Mouse (Mus musculus) kidney, adult 11 months (tissue): ENCODE data around the gene Pdzk1ip1.

Source experiments
- DNase-seq: peaks from one replicate; pipeline ENCODE4 v3.0.0; 2022

Pdzk1ip1 gene

DNA sequence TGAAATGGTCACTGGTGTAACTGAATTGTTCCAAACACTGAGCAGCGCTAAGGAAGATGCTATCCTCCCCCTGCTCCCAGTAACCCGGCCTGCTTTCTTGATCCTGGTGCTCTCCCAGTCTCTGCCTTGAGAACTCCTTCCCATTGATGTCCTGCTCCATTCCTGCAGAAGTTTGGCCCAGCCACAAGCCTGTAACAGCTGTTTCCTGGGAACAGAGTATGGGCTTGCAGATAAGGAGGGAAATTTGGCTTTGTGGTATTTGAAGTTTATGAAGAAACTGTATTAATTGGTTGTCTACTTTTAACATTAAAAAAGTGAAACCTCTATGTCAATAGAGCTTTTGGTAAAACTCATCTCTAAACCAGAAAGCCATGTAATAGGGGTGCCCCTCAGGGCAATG, 35.0 kb downstream of the Pdzk1ip1 start:
- DNase-seq, result no peak

GRCm38 (mm10) chr4:115124713-115125112, 36.2 kb downstream of the Pdzk1ip1 start:
- no peak for DNase-seq

GRCm38 (mm10) chr4:115133085-115133484, 44.6 kb downstream of the Pdzk1ip1 start:
- no peak for DNase-seq

- DNase-seq, result no peak
Measured at GRCm38 (mm10) chr4:115133621-115134295, 45.2 kb downstream of the Pdzk1ip1 start, which contains the start of gene Cyp4x1. TSS of gene Cyp4x1 (minus strand) at chr4:115134281.

GRCm38 (mm10) chr4:115134296-115134630, 45.8 kb downstream of the Pdzk1ip1 start:
- DNase-seq, result no peak
